ENCODE assay signal across 27 mouse cellular contexts in the genomic region with DNA sequence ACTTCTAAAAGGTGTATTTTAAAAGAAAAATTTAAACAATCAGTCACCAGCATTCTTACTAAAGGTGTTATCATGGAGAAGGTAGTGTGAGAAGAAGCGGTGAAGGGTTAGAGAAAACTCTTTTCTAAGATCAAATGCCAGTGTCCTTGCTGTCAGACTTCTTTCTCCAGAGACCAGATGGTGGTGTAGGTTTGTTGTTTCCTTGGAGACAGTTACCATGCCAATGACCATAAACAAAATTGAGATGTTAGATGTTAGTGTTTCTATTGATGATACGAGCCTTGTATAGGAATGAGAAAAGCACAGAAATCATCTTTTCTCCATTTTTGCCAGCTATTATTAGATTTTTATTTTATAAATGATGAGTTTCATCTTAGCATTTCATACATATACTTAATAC.
DNase-seq lines count a peak whose midpoint lies in the region; ATAC-seq lines count a peak whose summit lies in the region.
"Had no signal": no experiment of that assay in that cellular context is flagged by ENCODE, and none has a peak within 500 bp of the region (broad histone marks: within the 10 kb centered on the region; RNA-seq: fewer than 3 reads in every experiment).

No protein-coding gene starts in this region.

- no peaks in the 10 kb centered on the region for H3K27me3 ChIP-seq in forebrain, embryonic 14.5 days (replicated peaks; ENCODE audit: control insufficient read depth, insufficient read depth, low read length)
- no peaks in the 10 kb centered on the region for H3K27me3 ChIP-seq in forebrain, embryonic 15.5 days
- H3K27me3 ChIP-seq: forebrain, embryonic 13.5 days; hindbrain, embryonic 12.5 days; kidney, embryonic 15.5 days; limb, embryonic 12.5 days; liver, embryonic 15.5 days; neural tube, embryonic 13.5 days had no signal

- H3K9me3 ChIP-seq in forebrain, embryonic 14.5 days (replicated peaks; ENCODE audit: control insufficient read depth, low read length), result no peaks in the 10 kb centered on the region
- no peaks in the 10 kb centered on the region for H3K9me3 ChIP-seq in forebrain, embryonic 15.5 days
- H3K9me3 ChIP-seq: forebrain, embryonic 13.5 days; hindbrain, embryonic 12.5 days; kidney, embryonic 15.5 days; limb, embryonic 12.5 days; liver, embryonic 15.5 days; neural tube, embryonic 13.5 days had no signal

- no peaks in the 10 kb centered on the region for H3K36me3 ChIP-seq in forebrain, embryonic 14.5 days (ENCODE audit: control insufficient read depth, insufficient read depth, low read length)
- H3K36me3 ChIP-seq in forebrain, embryonic 15.5 days, result no peaks in the 10 kb centered on the region
- H3K36me3 ChIP-seq: hindbrain, embryonic 12.5 days; kidney, embryonic 15.5 days; limb, embryonic 12.5 days; liver, embryonic 15.5 days; neural tube, embryonic 13.5 days had no signal

- peak; percentile 33 for DNase-seq in forebrain, embryonic 14.5 days (ENCODE audit: low spot score)
- DNase-seq in layer of hippocampus, adult 11-12 months (ENCODE audit: low spot score), result peak; percentile 11
- DNase-seq in layer of hippocampus, adult 9-10 months (ENCODE audit: low spot score), result no peak
- peak; percentile 43 for DNase-seq in brain, adult 2 months (ENCODE audit: low read depth, low spot score)
- peak; percentile 38 for DNase-seq in retina, embryonic 14.5 days (ENCODE audit: low spot score)
- DNase-seq in urinary bladder, postnatal 10 days (ENCODE audit: low spot score), result no peak
- no peak for DNase-seq in gastrocnemius, adult 8-10 months (ENCODE audit: low spot score in 2 of 2)
- DNase-seq: adrenal gland, postnatal 25 days; cerebellum, adult 8-10 months; gastrocnemius, postnatal 10 days; kidney, adult 18-20 months; kidney, postnatal 25 days; lung, embryonic 14.5 days; lung, postnatal 14 days; right cerebral cortex, postnatal 14 days had no signal

- ATAC-seq in forebrain, embryonic 14.5 days, result no peak
- no peak for ATAC-seq in forebrain, embryonic 15.5 days (replicated peaks)
- ATAC-seq: forebrain, embryonic 13.5 days; inflammation-experienced regulatory T-cells, adult 6 months; Patski had no signal

- no peak overlapping the region for H3K4me2 ChIP-seq in forebrain, embryonic 14.5 days (ENCODE audit: low read length)
- H3K4me2 ChIP-seq in forebrain, embryonic 15.5 days (replicated peaks), result no peak overlapping the region
- H3K4me2 ChIP-seq: forebrain, embryonic 13.5 days; hindbrain, embryonic 12.5 days; kidney, embryonic 15.5 days; limb, embryonic 12.5 days; liver, embryonic 15.5 days; lung, embryonic 14.5 days; midbrain, embryonic 11.5 days; neural tube, embryonic 13.5 days had no signal

- no peaks in the 10 kb centered on the region for H3K4me1 ChIP-seq in forebrain, embryonic 14.5 days (ENCODE audit: control insufficient read depth, insufficient read depth, low read length)
- H3K4me1 ChIP-seq in forebrain, embryonic 15.5 days, result no peaks in the 10 kb centered on the region
- H3K4me1 ChIP-seq: forebrain, embryonic 13.5 days; hindbrain, embryonic 12.5 days; kidney, embryonic 15.5 days; limb, embryonic 12.5 days; liver, embryonic 15.5 days; neural tube, embryonic 13.5 days had no signal

- H3K9ac ChIP-seq in forebrain, embryonic 14.5 days (ENCODE audit: low read length), result no peak overlapping the region
- no peak overlapping the region for H3K9ac ChIP-seq in forebrain, embryonic 15.5 days (replicated peaks)
- H3K9ac ChIP-seq: forebrain, embryonic 13.5 days; hindbrain, embryonic 12.5 days; kidney, embryonic 15.5 days; limb, embryonic 12.5 days; liver, embryonic 15.5 days; lung, embryonic 14.5 days; neural tube, embryonic 13.5 days had no signal

- no peak overlapping the region for H3K27ac ChIP-seq in forebrain, embryonic 14.5 days (ENCODE audit: low read depth, low read length)
- H3K27ac ChIP-seq in forebrain, embryonic 15.5 days (replicated peaks), result no peak overlapping the region
- H3K27ac ChIP-seq: forebrain, embryonic 13.5 days; hindbrain, embryonic 12.5 days; kidney, embryonic 15.5 days; left cerebral cortex, adult 2 months; limb, embryonic 12.5 days; liver, embryonic 15.5 days; neural tube, embryonic 13.5 days had no signal

- 69% methylated on average over 2 of the region's 2 CpGs for WGBS in forebrain, embryonic 14.5 days
- 46% methylated on average over 2 of the region's 2 CpGs for WGBS in forebrain, embryonic 15.5 days

- no peak overlapping the region for H3K4me3 ChIP-seq in forebrain, embryonic 14.5 days (ENCODE audit: low read depth, low read length)
- no peak overlapping the region for H3K4me3 ChIP-seq in forebrain, embryonic 15.5 days
- H3K4me3 ChIP-seq: erythroblast, embryonic 14.5 days; forebrain, embryonic 13.5 days; hindbrain, embryonic 12.5 days; kidney, embryonic 15.5 days; left cerebral cortex, adult 2 months; limb, embryonic 12.5 days; liver, embryonic 15.5 days; neural tube, embryonic 13.5 days had no signal

Comparison
In these comparisons a context has a peak if more than half of its experiments do, and no peak if none do; other contexts are left out.
1. DNase-seq: peak in forebrain, embryonic 14.5 days (single experiment), layer of hippocampus, adult 11-12 months (single experiment), brain, adult 2 months (single experiment) and retina, embryonic 14.5 days (single experiment); none in layer of hippocampus, adult 9-10 months (single experiment), urinary bladder, postnatal 10 days (single experiment) and gastrocnemius, adult 8-10 months (0 of 2).